Mouse (Mus musculus) small intestine, adult 2 months (tissue): ENCODE measurements at regions not wholly inside any gene's neighbourhood (a gene's known extent, or its start where the extent isn't known, plus 50 kb on each side); places are given as distances from the start of the nearest gene placed in this dataset.

Experiments used
- CTCF ChIP-seq: fragments of 200-500 bp; IDR thresholded peaks from 2 replicates; pipeline ENCODE4 v1.5.1; 2012; ENCODE audit warnings: low read depth, mild to moderate bottlenecking, control low read depth, inconsistent platforms, low read length, moderate library complexity, mixed read lengths; ENCODE audit not compliant: insufficient replicate concordance, insufficient read length; ENCODE audit errors: extremely low read depth
- POLR2A ChIP-seq: fragments of 200-500 bp; IDR thresholded peaks from 2 replicates; pipeline ENCODE4 v1.6.1; 2012; ENCODE audit warnings: low read depth, mild to moderate bottlenecking, control low read depth, inconsistent platforms, low read length, moderate library complexity

- no peak for TF ChIP-seq CTCF
- TF ChIP-seq POLR2A, result no peak
Observed at GRCm38 (mm10) chr5:118857001-118857400, 296.5 kb downstream of the Med13l start.
